Mouse (Mus musculus) MEL (cell line): ENCODE data around the gene Fam171a1.

Experiments used
- MEF2A ChIP-seq: IDR thresholded peaks from 2 replicates; pipeline ENCODE4 v1.6.1; 2014; ENCODE audit warnings: low read depth, mild to moderate bottlenecking, inconsistent platforms, low read length, improper control_type of control experiment; ENCODE audit not compliant: poor library complexity, insufficient replicate concordance, severe bottlenecking; ENCODE audit errors: extremely low read depth
- RCOR1 ChIP-seq: IDR thresholded peaks from 2 replicates; pipeline ENCODE4 v1.6.1; 2012; ENCODE audit warnings: low read depth, mild to moderate bottlenecking, inconsistent platforms, low read length, improper control_type of control experiment
- TCF12 ChIP-seq: IDR thresholded peaks from 2 replicates; pipeline ENCODE4 v1.6.1; 2014; ENCODE audit warnings: low read depth, mild to moderate bottlenecking, inconsistent platforms, low read length, improper control_type of control experiment, moderate library complexity

DNA sequence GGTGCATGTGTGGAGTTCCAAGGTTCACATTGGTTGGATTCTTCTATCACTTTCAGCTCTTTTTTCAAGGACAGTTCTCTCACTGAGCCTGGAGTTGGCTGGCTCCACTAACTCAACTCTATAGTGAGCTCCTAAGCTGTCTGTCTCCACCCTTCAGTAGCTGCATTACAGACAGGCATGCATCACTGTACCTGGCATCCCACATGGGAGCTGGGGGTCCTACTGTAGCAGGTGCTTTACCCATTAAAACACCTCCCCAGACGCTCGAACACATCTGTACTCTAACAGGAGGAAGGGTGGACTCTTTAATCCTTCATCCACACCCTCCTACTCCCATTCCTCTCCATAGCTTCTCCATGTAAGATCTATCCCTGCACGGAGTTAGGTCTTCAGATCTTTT is 5.6 kb upstream of the Fam171a1 start:
- TF ChIP-seq RCOR1 (no peak), MEF2A (no peak), TCF12 (no peak)
